ENCODE assay signal across 20 mouse cellular contexts in the genomic region with DNA sequence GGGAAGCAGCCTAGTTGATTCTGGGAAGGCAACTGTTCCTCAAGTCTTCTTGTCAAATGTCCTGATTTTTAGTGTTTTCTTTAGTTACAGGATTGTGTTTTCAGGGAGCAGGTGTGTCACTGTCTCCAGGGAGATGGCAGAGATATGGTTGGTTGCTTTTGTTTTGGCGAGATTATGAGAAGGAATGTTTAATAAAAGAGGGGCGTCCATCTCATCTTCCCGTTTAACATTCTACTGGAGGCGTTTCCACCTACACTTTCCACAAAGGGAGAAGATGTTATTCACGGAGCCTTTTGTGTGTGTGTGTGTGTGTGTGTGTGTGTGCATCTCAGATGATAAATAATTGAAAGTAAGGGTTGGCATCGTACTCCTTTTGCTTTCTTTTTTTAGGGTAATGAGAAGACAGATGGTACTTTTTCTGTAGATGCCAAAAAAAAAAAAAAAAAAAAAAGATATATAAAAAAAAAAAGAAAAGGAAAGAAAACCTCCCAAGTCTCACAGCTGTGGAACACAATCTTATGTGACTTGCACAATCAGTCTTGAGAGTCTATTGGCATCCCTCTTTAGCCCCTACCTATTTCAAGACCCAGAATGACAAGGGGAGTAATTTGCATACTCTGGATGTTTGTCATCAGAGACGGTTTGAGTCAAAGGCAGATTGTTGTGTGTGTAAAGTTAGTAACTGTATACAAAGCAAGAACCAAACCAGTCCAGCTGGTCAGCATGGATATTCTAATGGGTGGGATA.
DNase-seq lines count a peak whose midpoint lies in the region; ATAC-seq and TF ChIP-seq lines count a peak whose summit lies in the region.
"Had no signal": no experiment of that assay in that cellular context is flagged by ENCODE, and none has a peak within 500 bp of the region (broad histone marks: within the 10 kb centered on the region; RNA-seq: fewer than 3 reads in every experiment).

No protein-coding gene starts in this region.

- 38% methylated on average over 7 of the region's 7 CpGs for WGBS in forebrain, embryonic 15.5 days
- 75% methylated on average over 7 of the region's 7 CpGs for WGBS in forebrain, embryonic 12.5 days

- H3K4me1 ChIP-seq in forebrain, embryonic 15.5 days, result peaks cover 15% of the 10 kb centered on the region
- no peaks in the 10 kb centered on the region; the same call in 1 of the 2 replicates for H3K4me1 ChIP-seq in forebrain, embryonic 12.5 days
- peaks cover 12% of the 10 kb centered on the region for H3K4me1 ChIP-seq in cortical plate, adult 2 months (ENCODE audit: control insufficient read depth, insufficient read depth, low read length)
- H3K4me1 ChIP-seq: embryonic facial prominence, embryonic 15.5 days had no signal

- peak overlapping the region; percentile 51; the same call in 1 of the 2 replicates for H3K27ac ChIP-seq in forebrain, embryonic 15.5 days (replicated peaks)
- H3K27ac ChIP-seq in forebrain, embryonic 12.5 days, result no peak overlapping the region
- H3K27ac ChIP-seq in cortical plate, adult 2 months (ENCODE audit: insufficient read depth, low read length), result peak overlapping the region; percentile 65
- H3K27ac ChIP-seq: embryonic facial prominence, embryonic 15.5 days; gastrocnemius, adult 2 months; hindbrain, embryonic 14.5 days had no signal

- no peak for TF ChIP-seq POLR2A in brain, embryonic 14.5 days (IDR thresholded peaks at IDR 0.05; ENCODE audit: borderline replicate concordance, extremely low read depth, insufficient read depth, insufficient read length, poor library complexity, severe bottlenecking)
- no peak for TF ChIP-seq POLR2A in cortical plate, adult 2 months (IDR thresholded peaks at IDR 0.05; ENCODE audit: extremely low read depth, insufficient read depth, low read length)

- no peak overlapping the region for H3K4me3 ChIP-seq in forebrain, embryonic 15.5 days
- no peak overlapping the region for H3K4me3 ChIP-seq in forebrain, embryonic 12.5 days (replicated peaks)
- no peak overlapping the region for H3K4me3 ChIP-seq in cortical plate, adult 2 months (ENCODE audit: insufficient read depth, low read length)
- H3K4me3 ChIP-seq: embryonic facial prominence, embryonic 15.5 days; gastrocnemius, adult 2 months had no signal

- H3K4me2 ChIP-seq in forebrain, embryonic 15.5 days (replicated peaks), result no peak overlapping the region
- no peak overlapping the region for H3K4me2 ChIP-seq in forebrain, embryonic 12.5 days
- H3K4me2 ChIP-seq: embryonic facial prominence, embryonic 15.5 days; heart, embryonic 11.5 days; hindbrain, embryonic 14.5 days had no signal

- no peaks in the 10 kb centered on the region for H3K27me3 ChIP-seq in forebrain, embryonic 15.5 days
- H3K27me3 ChIP-seq in forebrain, embryonic 12.5 days, result no peaks in the 10 kb centered on the region

- H3K36me3 ChIP-seq in forebrain, embryonic 15.5 days, result no peaks in the 10 kb centered on the region
- no peaks in the 10 kb centered on the region for H3K36me3 ChIP-seq in forebrain, embryonic 12.5 days (replicated peaks)
- H3K36me3 ChIP-seq: embryonic facial prominence, embryonic 15.5 days had no signal

- no peak for ATAC-seq in forebrain, embryonic 15.5 days (replicated peaks)
- ATAC-seq in forebrain, embryonic 12.5 days (ENCODE audit: low FRiP score), result no peak
- ATAC-seq: intestine, embryonic 16.5 days; lung, postnatal 0 days; midbrain, embryonic 16.5 days had no signal

- no peak for TF ChIP-seq CTCF in brain, embryonic 14.5 days (IDR thresholded peaks at IDR 0.05; ENCODE audit: borderline replicate concordance, extremely low read depth, insufficient read depth, insufficient read length)
- TF ChIP-seq CTCF in cortical plate, adult 2 months (IDR thresholded peaks at IDR 0.05; ENCODE audit: extremely low read depth, insufficient read depth, low read length), result no peak

- peak; percentile 36 to 62 for DNase-seq in left cerebral cortex, postnatal 25 days (ENCODE audit: low spot score in 2 of 2)
- DNase-seq in left cerebral cortex, postnatal 36 days (ENCODE audit: low spot score in 2 of 2), result no peak
- DNase-seq in brain, embryonic 14.5 days (ENCODE audit: low read depth), result peak; percentile 59
- DNase-seq in heart, postnatal 25 days (ENCODE audit: low spot score), result no peak
- DNase-seq: adrenal gland, adult 2 months; gastrocnemius, adult 2 months; heart, postnatal 10 days; kidney, postnatal 36 days; liver; right cerebral cortex, postnatal 4 days; thymus, postnatal 25 days had no signal

- H3K9ac ChIP-seq in forebrain, embryonic 15.5 days (replicated peaks), result no peak overlapping the region
- no peak overlapping the region for H3K9ac ChIP-seq in forebrain, embryonic 12.5 days
- H3K9ac ChIP-seq: embryonic facial prominence, embryonic 15.5 days; hindbrain, embryonic 14.5 days had no signal

- H3K9me3 ChIP-seq in forebrain, embryonic 15.5 days, result no peaks in the 10 kb centered on the region
- peaks cover 7% of the 10 kb centered on the region; the same call in 1 of the 2 replicates for H3K9me3 ChIP-seq in forebrain, embryonic 12.5 days
- H3K9me3 ChIP-seq: embryonic facial prominence, embryonic 15.5 days had no signal

- intact Hi-C loops in left cerebral cortex, postnatal 25 days (cut with DNase I), result loop anchor here (5.0 to 10.0 kb wide), 5 partner anchors 196 to 756 kb away; partner anchors contain the start of gene Nell2
- intact Hi-C loops in left cerebral cortex, postnatal 36 days (cut with DNase I), result loop anchor here (2.0 to 10.0 kb wide), 3 partner anchors 304 to 801 kb away; no protein-coding TSS in a partner anchor
- intact Hi-C loops in heart, postnatal 25 days (cut with DNase I), result no loop called here

Comparison
In these comparisons a context has a peak if more than half of its experiments do, and no peak if none do; other contexts are left out.
1. DNase-seq: peak in left cerebral cortex, postnatal 25 days (2 of 2) and brain, embryonic 14.5 days (single experiment); none in left cerebral cortex, postnatal 36 days (0 of 2) and heart, postnatal 25 days (single experiment).